Mouse (Mus musculus): ENCODE measurements around the gene Pax2. TPM values are rescaled to one million over a fixed set of nuclear protein-coding genes. Genes with fewer than 3 reads are reported as not detected.

Pax2 gene
- polyA plus RNA-seq, 1 experiment = not detected

- Histone ChIP-seq H3K27me3 (replicated peaks) (peaks cover 99% of the 10 kb centered on the region), H3K4me1 (peaks cover 34% of the 10 kb centered on the region), H3K9me3 (no peaks in the 10 kb centered on the region)
These were observed 1.1 kb upstream of the Pax2 start for GRCm38 (mm10) chr19:44754461-44755377.

GRCm38 (mm10) chr19:44755378-44755692 lies 510 bp upstream of the Pax2 start:
- H3K9me3 ChIP-seq = no peaks in the 10 kb centered on the region
- H3K27me3 ChIP-seq (replicated peaks) = peaks cover 99% of the 10 kb centered on the region
- peaks cover 33% of the 10 kb centered on the region for H3K4me1 ChIP-seq
- TF ChIP-seq GATA1 (IDR thresholded peaks at IDR 0.05; ENCODE audit: borderline replicate concordance, low read length) (no peak), FLI1 (IDR thresholded peaks at IDR 0.05; ENCODE audit: low read length) (no peak)
- H3K36me3 ChIP-seq (replicated peaks; ENCODE audit: low read length) = no peaks in the 10 kb centered on the region
- no peak overlapping the region for H3K4me3 ChIP-seq (replicated peaks)

More at GRCm38 (mm10) chr19:44754461-44755377, 1.1 kb upstream of the Pax2 start:
- no peak for TF ChIP-seq FLI1 (IDR thresholded peaks at IDR 0.05; ENCODE audit: low read length)
- no peak for TF ChIP-seq GATA1 (IDR thresholded peaks at IDR 0.05; ENCODE audit: borderline replicate concordance, low read length)
- Histone ChIP-seq H3K36me3 (replicated peaks; ENCODE audit: low read length) (no peaks in the 10 kb centered on the region), H3K4me3 (replicated peaks) (no peak overlapping the region)

- peaks cover 100% of the 10 kb centered on the region for H3K27me3 ChIP-seq (replicated peaks)
- peaks cover 26% of the 10 kb centered on the region for H3K4me1 ChIP-seq
- TF ChIP-seq FLI1 (IDR thresholded peaks at IDR 0.05; ENCODE audit: low read length) = no peak
- H3K4me3 ChIP-seq (replicated peaks) = peak overlapping the region; percentile 79
- no peaks in the 10 kb centered on the region for H3K36me3 ChIP-seq (replicated peaks; ENCODE audit: low read length)
- H3K9me3 ChIP-seq = no peaks in the 10 kb centered on the region
These were observed 781 bp downstream of the Pax2 start for GRCm38 (mm10) chr19:44756421-44757230.

GRCm38 (mm10) chr19:44757231-44757871 lies 1.5 kb downstream of the Pax2 start:
- H3K4me1 ChIP-seq = peaks cover 26% of the 10 kb centered on the region
- TF ChIP-seq FLI1 (IDR thresholded peaks at IDR 0.05; ENCODE audit: low read length) (no peak), GATA1 (IDR thresholded peaks at IDR 0.05; ENCODE audit: borderline replicate concordance, low read length) (no peak)
- no peaks in the 10 kb centered on the region for H3K36me3 ChIP-seq (replicated peaks; ENCODE audit: low read length)
- H3K27me3 ChIP-seq (replicated peaks) = peaks cover 100% of the 10 kb centered on the region
- H3K4me3 ChIP-seq (replicated peaks) = no peak overlapping the region
- H3K9me3 ChIP-seq = no peaks in the 10 kb centered on the region

GRCm38 (mm10) chr19:44758846-44759245 lies 3.0 kb downstream of the Pax2 start:
- TF ChIP-seq FLI1 (IDR thresholded peaks at IDR 0.05; ENCODE audit: low read length) (no peak), GATA1 (IDR thresholded peaks at IDR 0.05; ENCODE audit: borderline replicate concordance, low read length) (no peak)
- peaks cover 100% of the 10 kb centered on the region for H3K27me3 ChIP-seq (replicated peaks)
- H3K4me1 ChIP-seq = peaks cover 26% of the 10 kb centered on the region
- H3K4me3 ChIP-seq (replicated peaks) = no peak overlapping the region
- no peaks in the 10 kb centered on the region for H3K36me3 ChIP-seq (replicated peaks; ENCODE audit: low read length)
- no peaks in the 10 kb centered on the region for H3K9me3 ChIP-seq

- Histone ChIP-seq H3K36me3 (replicated peaks; ENCODE audit: low read length) (no peaks in the 10 kb centered on the region), H3K4me3 (replicated peaks) (no peak overlapping the region), H3K9me3 (no peaks in the 10 kb centered on the region), H3K27me3 (replicated peaks) (peaks cover 100% of the 10 kb centered on the region), H3K4me1 (peaks cover 26% of the 10 kb centered on the region)
- TF ChIP-seq GATA1 (IDR thresholded peaks at IDR 0.05; ENCODE audit: borderline replicate concordance, low read length) (no peak), FLI1 (IDR thresholded peaks at IDR 0.05; ENCODE audit: low read length) (no peak)
These were observed 3.8 kb downstream of the Pax2 start for GRCm38 (mm10) chr19:44759531-44760118.

- Histone ChIP-seq H3K9me3 (no peaks in the 10 kb centered on the region), H3K4me1 (peaks cover 25% of the 10 kb centered on the region), H3K4me3 (replicated peaks) (no peak overlapping the region), H3K36me3 (replicated peaks; ENCODE audit: low read length) (no peaks in the 10 kb centered on the region), H3K27me3 (replicated peaks) (peaks cover 100% of the 10 kb centered on the region)
- TF ChIP-seq FLI1 (IDR thresholded peaks at IDR 0.05; ENCODE audit: low read length) (no peak), GATA1 (IDR thresholded peaks at IDR 0.05; ENCODE audit: borderline replicate concordance, low read length) (no peak)
These were observed 4.7 kb downstream of the Pax2 start for GRCm38 (mm10) chr19:44760259-44761131.

- no peaks in the 10 kb centered on the region for H3K9me3 ChIP-seq
- no peak for TF ChIP-seq FLI1 (IDR thresholded peaks at IDR 0.05; ENCODE audit: low read length)
- no peak for TF ChIP-seq GATA1 (IDR thresholded peaks at IDR 0.05; ENCODE audit: borderline replicate concordance, low read length)
- H3K4me3 ChIP-seq (replicated peaks) = no peak overlapping the region
- H3K4me1 ChIP-seq = peaks cover 8% of the 10 kb centered on the region; the same call in 1 of the 2 replicates
- H3K27me3 ChIP-seq (replicated peaks) = peaks cover 93% of the 10 kb centered on the region
- H3K36me3 ChIP-seq (replicated peaks; ENCODE audit: low read length) = no peaks in the 10 kb centered on the region
These were observed 6.3 kb downstream of the Pax2 start for GRCm38 (mm10) chr19:44762121-44762621.

Measured in megakaryocyte, embryonic 14.5 days (primary cell).